Mouse (Mus musculus) neural tube, embryonic 14.5 days (tissue): ENCODE measurements around the gene 1700086D15Rik. TPM values are rescaled to one million over a fixed set of nuclear protein-coding genes. Genes with fewer than 3 reads are reported as not detected.

Experiments
- polyA plus RNA-seq: library from polyadenylated mRNA; unstranded; fragments of >200 nt; fragmentation: Nextera tagmentation; extraction: Ambion mirVana; gene quantifications from 2 replicates; pipeline ENCODE4 v1.2.1, GENCODE M21; 2014

Gene 1700086D15Rik
- polyA plus RNA-seq, 1 experiment from 2014 or later: 0.94 TPM

Other genes with a start within 250 kb of the 1700086D15Rik start
- gene Elac2, start 180.9 kb downstream of the 1700086D15Rik start, polyA plus RNA-seq: 32.2 and 38.3 TPM in 2 replicates
- 16.1 and 20.8 TPM in 2 replicates for gene Arhgap44, start 3.1 kb upstream of the 1700086D15Rik start, polyA plus RNA-seq
- 0.47 and 0.77 TPM in 2 replicates for gene Myocd, start 110.1 kb upstream of the 1700086D15Rik start, polyA plus RNA-seq